Mouse (Mus musculus): ENCODE measurements at regions not wholly inside any gene's neighbourhood (a gene's known extent, or its start where the extent isn't known, plus 50 kb on each side); places are given as distances from the start of the nearest gene placed in this dataset.

GRCm38 (mm10) chr8:28595880-28596279 lies 1148.4 kb downstream of the Poteg start:
- Histone ChIP-seq H3K27ac (no peak overlapping the region), H3K9ac (no peak overlapping the region), H3K4me3 (no peak overlapping the region), H3K9me3 (no peaks in the 10 kb centered on the region), H3K27me3 (0 out of 2 replicates have a peak, but pooled peaks cover 3% of the 10 kb centered on the region), H3K4me1 (no peaks in the 10 kb centered on the region; the same call in 1 of the 2 replicates), H3K36me3 (no peaks in the 10 kb centered on the region), H3K4me2 (replicated peaks) (no peak overlapping the region)
- ATAC-seq (ENCODE audit: low FRiP score, low read depth) = no peak
- WGBS = 68% methylated on average over 5 of the region's 5 CpGs

Data from limb, embryonic 13.5 days (tissue).